Mouse (Mus musculus) midbrain, embryonic 15.5 days (tissue): ENCODE data around the gene Aplnr. TPM values are rescaled to one million over a fixed set of nuclear protein-coding genes. Genes with fewer than 3 reads are reported as not detected.

ENCODE experiments used
- ATAC-seq: fragments of 200-750 bp; cut with Nextera tagmentation; replicated peaks from 2 replicates; pipeline ENCODE4 v1.8.0; 2017; ENCODE audit warnings: moderate TSS enrichment
- H3K27ac ChIP-seq: fragments of 300-500 bp; sonication (generic); 2 replicates; pipeline ENCODE4 v1.5.1; 2015; ENCODE audit warnings: mild to moderate bottlenecking, inconsistent platforms
- H3K27me3 ChIP-seq: fragments of 300-500 bp; sonication (generic); replicated peaks from 2 replicates; pipeline ENCODE4 v1.6.1; 2015; ENCODE audit warnings: inconsistent platforms
- H3K36me3 ChIP-seq: fragments of 300-500 bp; sonication (generic); replicated peaks from 2 replicates; pipeline ENCODE4 v1.6.1; 2015; ENCODE audit warnings: inconsistent platforms
- H3K4me1 ChIP-seq: fragments of 300-500 bp; sonication (generic); 2 replicates; pipeline ENCODE4 v1.6.1; 2015; ENCODE audit warnings: inconsistent platforms
- H3K4me2 ChIP-seq: fragments of 300-500 bp; sonication (generic); 2 replicates; pipeline ENCODE4 v1.6.1; 2015; ENCODE audit warnings: inconsistent platforms, mild to moderate bottlenecking, moderate library complexity
- H3K4me3 ChIP-seq: fragments of 300-500 bp; sonication (generic); 2 replicates; pipeline ENCODE4 v1.5.1; 2015; ENCODE audit warnings: mild to moderate bottlenecking, inconsistent platforms
- H3K9ac ChIP-seq: fragments of 300-500 bp; sonication (generic); 2 replicates; pipeline ENCODE4 v1.6.1; 2015; ENCODE audit warnings: mild to moderate bottlenecking, inconsistent platforms
- H3K9me3 ChIP-seq: fragments of 300-500 bp; sonication (generic); 2 replicates; pipeline ENCODE4 v1.6.1; 2016; ENCODE audit warnings: inconsistent platforms
- WGBS: fragments of 180-500 bp; shearing (Covaris S2); methylation state at CpG from one replicate; pipeline ENCODE4 v1.1.7; 2015; ENCODE audit warnings: mixed read lengths; 5-methylcytosine and 5-hydroxymethylcytosine counted together
- polyA plus RNA-seq: library from polyadenylated mRNA; unstranded; fragments of >200 nt; fragmentation: Nextera tagmentation; extraction: Ambion mirVana; gene quantifications from 2 replicates; pipeline ENCODE4 v1.2.1, GENCODE M21; 2015

Gene Aplnr
- polyA plus RNA-seq, 1 experiment from 2014 or later, result 30.6 TPM

DNA sequence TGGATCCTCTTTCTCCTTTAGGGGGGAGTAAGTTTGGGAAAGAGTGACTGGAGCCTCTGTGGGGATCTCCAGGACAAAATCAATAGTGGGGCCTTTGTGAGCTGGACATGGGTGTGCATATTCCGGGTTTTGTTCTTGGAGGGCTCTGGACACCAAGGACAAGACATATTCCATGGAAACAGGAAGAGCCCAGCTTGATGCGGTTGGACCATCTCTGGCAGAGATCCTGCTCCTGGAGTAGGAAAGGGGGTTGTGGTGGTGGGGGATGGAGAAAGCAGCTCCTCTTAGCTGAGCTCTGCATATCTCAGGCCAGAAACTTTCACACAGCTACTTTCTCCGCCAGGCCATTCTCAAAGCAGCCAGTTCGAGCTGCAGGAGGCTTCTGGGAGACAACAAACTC is 3.4 kb downstream of the Aplnr start:
- WGBS, result 68% methylated on average over 4 of the region's 4 CpGs
- no peak overlapping the region for H3K4me2 ChIP-seq

DNA sequence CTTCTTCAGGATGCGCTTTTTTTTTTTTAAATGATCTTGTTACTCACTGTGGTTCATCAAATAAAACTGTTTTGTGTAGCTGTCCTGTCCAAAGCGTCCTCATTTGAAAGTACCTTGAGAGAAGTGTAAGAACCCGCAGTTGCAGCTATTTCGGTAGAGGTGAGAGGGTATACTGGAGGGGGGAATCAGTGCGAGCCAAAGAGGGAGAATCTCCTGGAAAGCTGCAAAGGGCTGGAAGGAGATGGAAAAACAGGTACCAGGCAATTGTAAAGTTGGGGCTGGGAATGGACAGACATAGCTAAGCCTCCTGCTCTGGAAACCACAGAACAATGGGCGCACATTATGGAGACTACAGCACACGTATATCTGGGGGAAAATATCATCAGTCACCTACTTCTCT is 3.8 kb downstream of the Aplnr start:
- H3K4me3 ChIP-seq, result no peak overlapping the region
- H3K4me1 ChIP-seq, result 0 out of 2 replicates have a peak, but pooled peaks cover 2% of the 10 kb centered on the region
- ATAC-seq, result no peak
- H3K36me3 ChIP-seq, result no peaks in the 10 kb centered on the region
- H3K9me3 ChIP-seq, result no peaks in the 10 kb centered on the region
- no peak overlapping the region for H3K27ac ChIP-seq
- 79% methylated on average over 7 of the region's 7 CpGs for WGBS
- no peak overlapping the region for H3K9ac ChIP-seq
- H3K27me3 ChIP-seq, result no peaks in the 10 kb centered on the region
- no peak overlapping the region for H3K4me2 ChIP-seq

More for the DNA sequence above, 3.4 kb downstream of the Aplnr start:
- 0 out of 2 replicates have a peak, but pooled peaks cover 2% of the 10 kb centered on the region for H3K4me1 ChIP-seq
- no peak overlapping the region for H3K27ac ChIP-seq
- ATAC-seq, result no peak
- H3K4me3 ChIP-seq, result no peak overlapping the region
- H3K36me3 ChIP-seq, result no peaks in the 10 kb centered on the region
- H3K27me3 ChIP-seq, result no peaks in the 10 kb centered on the region
- H3K9ac ChIP-seq, result no peak overlapping the region
- no peaks in the 10 kb centered on the region for H3K9me3 ChIP-seq

DNA sequence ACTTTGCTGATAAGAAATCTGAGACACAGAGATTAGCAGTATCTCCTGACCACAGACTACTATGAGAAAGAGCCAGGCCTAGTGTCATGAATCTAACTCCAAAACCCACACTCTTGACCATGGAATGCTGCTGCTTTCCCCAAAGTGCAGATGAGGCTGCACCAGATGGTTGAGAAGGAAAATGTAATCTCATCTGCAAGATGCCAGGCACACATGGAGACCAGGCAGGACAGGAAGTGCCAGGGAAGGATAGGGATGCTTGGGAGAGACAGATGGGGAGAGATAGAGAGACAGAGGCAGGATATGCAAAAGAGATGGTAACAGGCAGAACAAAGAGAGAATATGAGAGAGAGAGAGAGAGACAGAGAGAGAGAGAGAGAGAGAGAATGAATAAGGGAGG is 4.8 kb downstream of the Aplnr start:
- ATAC-seq, result no peak
- H3K27me3 ChIP-seq, result no peaks in the 10 kb centered on the region

DNA sequence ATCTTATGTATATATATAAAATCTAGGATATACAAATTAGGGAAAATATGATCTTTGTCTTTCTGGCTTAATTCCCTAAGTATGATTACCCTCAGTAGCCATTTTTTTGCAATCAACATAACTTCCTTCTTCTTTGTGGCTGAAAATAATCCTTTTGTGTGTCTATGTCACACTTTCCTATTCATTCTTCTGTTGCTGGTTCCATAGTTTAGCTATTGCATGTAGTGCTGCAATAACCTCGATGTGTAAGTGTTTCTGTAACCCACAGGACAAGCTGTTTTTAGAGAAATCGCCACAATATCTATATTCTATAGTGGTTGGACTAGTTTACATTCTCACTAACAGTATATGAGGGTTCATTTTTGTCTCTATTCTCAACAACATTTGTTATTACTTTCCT is 8.9 kb downstream of the Aplnr start:
- no peak for ATAC-seq
- no peaks in the 10 kb centered on the region for H3K9me3 ChIP-seq
- WGBS, result 89% methylated on average over 2 of the region's 2 CpGs

More for the DNA sequence above, 4.8 kb downstream of the Aplnr start:
- Histone ChIP-seq H3K27ac (no peak overlapping the region), H3K4me1 (0 out of 2 replicates have a peak, but pooled peaks cover 2% of the 10 kb centered on the region), H3K4me2 (no peak overlapping the region), H3K9me3 (no peaks in the 10 kb centered on the region), H3K9ac (no peak overlapping the region), H3K36me3 (no peaks in the 10 kb centered on the region), H3K4me3 (no peak overlapping the region)

DNA sequence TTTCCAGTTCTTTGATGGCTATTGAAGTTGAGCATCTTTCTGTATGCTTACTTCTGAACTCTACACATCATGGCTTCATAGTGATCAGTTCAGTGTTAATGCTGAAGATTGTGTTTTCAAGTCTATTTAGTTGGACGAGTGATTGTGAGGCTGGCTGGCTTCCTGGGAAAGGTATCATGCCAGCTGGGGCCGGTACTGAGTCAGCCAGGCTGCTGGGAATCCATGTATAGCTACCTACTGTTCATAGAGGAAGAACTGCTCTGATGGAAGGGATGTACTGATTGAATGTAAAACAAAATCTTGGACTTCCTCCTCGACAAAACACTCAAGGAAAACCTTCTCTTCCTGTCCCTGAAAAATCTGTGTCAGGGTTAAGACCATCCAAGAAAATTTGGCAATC is 9.3 kb downstream of the Aplnr start:
- no peaks in the 10 kb centered on the region for H3K36me3 ChIP-seq
- ATAC-seq, result no peak
- 75% methylated on average over 3 of the region's 3 CpGs for WGBS
- no peak overlapping the region for H3K4me2 ChIP-seq
- H3K4me3 ChIP-seq, result no peak overlapping the region
- no peaks in the 10 kb centered on the region for H3K4me1 ChIP-seq
- H3K27ac ChIP-seq, result no peak overlapping the region
- H3K9me3 ChIP-seq, result no peaks in the 10 kb centered on the region
- H3K9ac ChIP-seq, result no peak overlapping the region
- H3K27me3 ChIP-seq, result no peaks in the 10 kb centered on the region

More for the DNA sequence above, 8.9 kb downstream of the Aplnr start:
- no peaks in the 10 kb centered on the region for H3K4me1 ChIP-seq
- no peak overlapping the region for H3K4me3 ChIP-seq
- no peaks in the 10 kb centered on the region for H3K27me3 ChIP-seq
- H3K4me2 ChIP-seq, result no peak overlapping the region
- H3K9ac ChIP-seq, result no peak overlapping the region
- no peak overlapping the region for H3K27ac ChIP-seq
- no peaks in the 10 kb centered on the region for H3K36me3 ChIP-seq

DNA sequence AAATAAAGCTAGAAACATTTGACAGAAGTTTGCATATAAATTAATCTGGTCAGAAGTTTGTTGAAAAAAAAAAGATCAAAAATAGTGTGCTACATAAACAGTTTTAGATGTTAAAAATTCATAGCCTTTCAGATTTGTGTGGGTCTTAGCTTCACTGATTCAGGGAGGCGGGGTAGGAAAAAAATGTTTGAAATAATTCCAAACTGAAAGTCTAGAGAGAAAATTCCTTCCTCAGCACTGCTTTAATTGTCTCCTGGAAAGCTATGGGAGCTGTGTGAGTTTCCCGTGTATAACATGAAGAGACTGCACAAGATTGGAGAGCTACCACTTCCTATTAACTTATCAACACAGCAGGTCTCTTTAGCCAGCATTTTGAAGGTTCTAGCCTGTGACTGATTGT is 11.5 kb downstream of the Aplnr start:
- H3K4me3 ChIP-seq, result no peak overlapping the region
- no peaks in the 10 kb centered on the region for H3K9me3 ChIP-seq
- H3K36me3 ChIP-seq, result no peaks in the 10 kb centered on the region
- 85% methylated on average over 2 of the region's 2 CpGs for WGBS
- H3K4me2 ChIP-seq, result no peak overlapping the region
- H3K27me3 ChIP-seq, result no peaks in the 10 kb centered on the region
- no peak overlapping the region for H3K27ac ChIP-seq
- ATAC-seq, result no peak
- H3K4me1 ChIP-seq, result no peaks in the 10 kb centered on the region
- H3K9ac ChIP-seq, result no peak overlapping the region

DNA sequence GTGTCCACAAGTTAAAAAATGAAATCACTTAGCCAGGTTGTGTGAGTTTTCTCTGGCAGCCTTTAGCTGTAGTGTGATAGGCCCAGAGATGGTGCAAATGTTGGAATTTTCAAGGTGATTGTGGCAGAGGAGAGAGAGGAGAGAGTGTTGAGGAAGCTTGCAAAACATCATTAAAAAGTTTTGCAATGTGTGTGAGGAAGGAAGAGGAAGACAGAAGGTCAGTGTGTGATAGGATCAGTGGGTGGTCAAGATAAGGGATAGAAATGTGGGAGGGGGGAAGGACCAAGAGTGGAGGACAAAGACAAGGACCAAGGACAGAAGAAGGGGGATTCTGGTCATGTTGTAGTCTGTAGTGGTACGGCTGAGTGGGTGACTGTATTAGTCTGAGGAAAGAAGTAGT is 14.3 kb downstream of the Aplnr start:
- Histone ChIP-seq H3K4me2 (no peak overlapping the region), H3K9me3 (no peaks in the 10 kb centered on the region), H3K27ac (no peak overlapping the region), H3K27me3 (no peaks in the 10 kb centered on the region), H3K36me3 (no peaks in the 10 kb centered on the region), H3K4me1 (no peaks in the 10 kb centered on the region), H3K4me3 (no peak overlapping the region), H3K9ac (no peak overlapping the region)
- 78% methylated on average over 1 of the region's 1 CpGs for WGBS
- no peak for ATAC-seq

DNA sequence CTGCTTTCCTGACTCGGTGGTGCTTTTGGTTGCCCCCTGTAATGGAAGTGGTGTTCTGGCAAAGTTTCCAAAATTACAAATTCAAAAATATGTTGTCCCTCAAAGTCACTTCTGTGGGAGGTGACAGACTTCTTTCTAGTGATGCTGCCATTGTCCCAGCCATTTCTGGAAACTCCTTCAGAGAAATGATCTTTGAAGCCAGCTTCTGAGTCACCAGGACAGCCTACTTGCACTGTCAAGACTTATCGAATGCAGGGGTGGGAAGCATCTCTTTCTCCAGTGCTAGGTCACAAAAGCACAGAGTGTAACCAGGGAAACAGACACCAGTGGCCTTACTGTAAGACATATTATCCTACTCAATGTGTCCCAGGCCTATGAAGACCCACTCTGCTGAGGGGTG is 15.2 kb downstream of the Aplnr start:
- Histone ChIP-seq H3K4me3 (no peak overlapping the region), H3K27me3 (no peaks in the 10 kb centered on the region), H3K9ac (no peak overlapping the region), H3K4me2 (no peak overlapping the region), H3K27ac (no peak overlapping the region), H3K36me3 (no peaks in the 10 kb centered on the region), H3K9me3 (no peaks in the 10 kb centered on the region), H3K4me1 (no peaks in the 10 kb centered on the region)
- WGBS, result 90% methylated on average over 2 of the region's 2 CpGs
- no peak for ATAC-seq

DNA sequence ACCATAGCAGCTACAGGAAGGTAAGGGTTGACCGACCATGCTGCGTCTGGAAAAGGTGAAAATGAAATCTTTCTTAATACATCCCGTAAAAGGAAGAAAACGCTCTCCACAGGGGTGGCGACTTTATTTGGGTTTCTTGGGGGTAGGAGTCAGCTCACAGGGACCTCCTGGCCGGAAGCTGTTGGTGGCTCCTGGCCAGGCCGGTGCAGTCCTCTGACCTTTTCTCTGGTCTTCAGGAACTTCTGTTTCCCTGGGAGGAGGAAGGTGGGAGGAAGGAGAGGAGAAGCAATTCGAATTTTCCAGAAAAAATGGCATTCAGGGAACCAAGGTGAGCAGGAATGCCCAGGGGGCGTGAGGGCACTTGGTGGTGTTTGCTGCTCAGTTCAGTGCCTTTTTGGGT is 19.3 kb downstream of the Aplnr start:
- no peak overlapping the region for H3K27ac ChIP-seq

DNA sequence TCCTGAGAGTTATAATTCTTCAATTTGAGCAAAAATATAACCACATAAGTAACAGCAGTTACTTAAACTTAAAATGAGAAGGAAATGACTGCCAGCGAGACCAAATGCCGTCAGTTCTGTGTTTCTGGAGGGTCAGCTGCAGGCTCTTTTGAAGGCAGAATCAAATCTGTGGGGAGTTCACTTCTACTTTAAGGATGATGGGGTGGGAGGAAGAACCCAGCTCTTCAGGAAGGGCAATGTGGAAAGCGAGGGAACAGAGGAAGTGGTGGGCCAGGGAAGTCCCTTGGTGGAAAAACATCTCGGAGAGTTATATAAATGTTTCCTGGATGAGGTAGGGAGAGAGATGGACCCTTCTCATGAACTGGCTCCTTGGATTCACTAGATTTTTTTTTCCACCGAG is 20.1 kb downstream of the Aplnr start:
- ATAC-seq, result no peak
- peaks cover 6% of the 10 kb centered on the region for H3K4me1 ChIP-seq
- no peaks in the 10 kb centered on the region for H3K27me3 ChIP-seq
- 89% methylated on average over 5 of the region's 5 CpGs for whole genome bisulfite sequencing
- H3K4me2 ChIP-seq, result no peak overlapping the region
- no peaks in the 10 kb centered on the region for H3K36me3 ChIP-seq
- no peak overlapping the region for H3K9ac ChIP-seq
- H3K9me3 ChIP-seq, result no peaks in the 10 kb centered on the region
- H3K4me3 ChIP-seq, result no peak overlapping the region
- H3K27ac ChIP-seq, result no peak overlapping the region

More for the DNA sequence above, 19.3 kb downstream of the Aplnr start:
- H3K9ac ChIP-seq, result no peak overlapping the region
- H3K9me3 ChIP-seq, result no peaks in the 10 kb centered on the region
- H3K36me3 ChIP-seq, result no peaks in the 10 kb centered on the region
- WGBS, result 80% methylated on average over 9 of the region's 9 CpGs
- H3K4me1 ChIP-seq, result no peaks in the 10 kb centered on the region
- no peaks in the 10 kb centered on the region for H3K27me3 ChIP-seq
- no peak overlapping the region for H3K4me2 ChIP-seq
- no peak for ATAC-seq
- H3K4me3 ChIP-seq, result no peak overlapping the region

DNA sequence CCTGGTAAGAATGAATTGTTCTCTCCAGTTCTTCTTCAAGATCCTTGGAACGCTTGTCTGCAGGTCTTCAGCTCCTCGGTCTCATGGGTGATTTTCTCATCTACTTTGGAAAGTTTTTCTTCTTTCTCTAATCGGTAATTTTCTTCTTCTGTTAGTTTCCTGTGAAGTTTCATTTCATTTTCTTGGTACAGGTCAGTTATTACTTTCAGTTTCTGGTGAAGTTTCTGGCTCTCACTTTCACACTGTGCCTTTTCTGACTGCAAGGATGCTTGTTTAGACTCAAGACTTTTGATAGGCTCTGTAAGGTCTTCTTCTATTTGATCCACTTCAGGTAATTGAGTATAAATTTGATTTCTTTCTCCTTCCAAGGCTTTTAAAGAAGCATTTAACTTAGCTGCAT is 21.4 kb downstream of the Aplnr start:
- no peak for ATAC-seq
- Histone ChIP-seq H3K27ac (no peak overlapping the region), H3K4me3 (no peak overlapping the region), H3K36me3 (no peaks in the 10 kb centered on the region), H3K4me2 (no peak overlapping the region), H3K4me1 (peaks cover 13% of the 10 kb centered on the region), H3K9ac (no peak overlapping the region), H3K9me3 (no peaks in the 10 kb centered on the region), H3K27me3 (no peaks in the 10 kb centered on the region)
- WGBS, result 93% methylated on average over 3 of the region's 3 CpGs

DNA sequence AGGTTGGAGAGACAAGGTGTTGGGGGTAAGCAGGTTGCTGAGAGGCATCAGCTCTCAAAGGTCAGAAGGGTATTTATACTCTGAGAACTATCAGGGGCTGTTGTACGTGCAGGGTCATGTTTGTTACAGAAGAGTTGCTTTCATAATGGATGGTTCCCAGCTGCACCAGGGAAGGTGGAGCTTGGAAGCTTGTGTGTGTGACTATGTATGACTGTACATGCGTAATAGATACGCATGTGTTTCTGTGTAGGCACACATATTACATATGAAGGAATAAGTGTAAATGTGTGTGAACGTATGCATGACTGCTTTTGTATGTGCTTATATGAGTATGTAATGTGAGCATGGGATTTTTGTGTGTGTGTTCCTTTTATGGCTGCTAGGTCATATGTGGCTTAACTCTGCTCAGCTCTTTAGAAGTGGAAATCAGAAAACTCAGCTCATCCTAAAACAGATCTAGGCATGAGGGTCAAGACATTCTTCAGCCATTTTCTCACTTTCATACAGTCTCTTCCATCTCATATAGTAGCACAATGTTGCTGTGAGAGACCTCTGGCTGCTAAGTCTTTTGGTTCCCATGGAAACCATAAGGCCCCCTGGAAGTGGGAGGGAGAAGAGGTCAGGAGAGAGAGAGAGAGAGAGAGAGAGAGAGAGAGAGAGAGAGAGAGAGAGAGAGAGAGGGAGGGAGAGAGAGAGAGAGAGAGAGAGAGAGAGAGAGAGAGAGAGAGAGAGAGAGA is 25.0 kb downstream of the Aplnr start:
- peak overlapping the region; percentile 62; the same call in 1 of the 2 replicates for H3K27ac ChIP-seq
- ATAC-seq, result peak; percentile 89
- H3K4me2 ChIP-seq, result no peak overlapping the region
- 77% methylated on average over 4 of the region's 4 CpGs for WGBS
- no peak overlapping the region for H3K4me3 ChIP-seq
- peaks cover 13% of the 10 kb centered on the region for H3K4me1 ChIP-seq
- H3K27me3 ChIP-seq, result no peaks in the 10 kb centered on the region
- H3K9me3 ChIP-seq, result no peaks in the 10 kb centered on the region
- no peaks in the 10 kb centered on the region for H3K36me3 ChIP-seq
- H3K9ac ChIP-seq, result no peak overlapping the region

DNA sequence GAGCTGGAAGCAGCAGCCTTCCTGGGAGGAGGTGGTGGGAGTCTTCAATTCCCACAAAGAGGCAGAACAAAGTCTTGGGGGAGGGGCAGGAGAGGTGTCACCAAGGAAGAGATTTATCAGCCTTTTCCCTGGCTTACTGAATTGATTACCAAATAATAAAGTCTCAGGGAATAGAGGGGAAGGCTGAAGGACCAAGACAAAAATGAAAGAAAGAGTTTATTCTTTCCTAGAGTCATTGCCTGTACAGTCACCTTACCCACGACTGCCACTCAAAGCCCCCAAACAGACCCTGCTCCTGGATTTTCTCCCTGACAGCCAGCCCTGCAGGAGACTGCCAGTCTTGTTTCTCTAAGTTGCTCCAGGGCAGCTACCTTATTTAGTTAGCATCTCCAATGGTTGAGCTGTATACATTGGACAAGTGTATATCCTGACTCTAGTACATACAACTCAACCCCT is 25.6 kb downstream of the Aplnr start:
- H3K36me3 ChIP-seq, result no peaks in the 10 kb centered on the region
- peak; percentile 81 for ATAC-seq
- peaks cover 13% of the 10 kb centered on the region for H3K4me1 ChIP-seq
- no peaks in the 10 kb centered on the region for H3K27me3 ChIP-seq
- H3K27ac ChIP-seq, result peak overlapping the region; percentile 62
- H3K4me3 ChIP-seq, result no peak overlapping the region
- WGBS, result 0% methylated on average over 1 of the region's 1 CpGs
- H3K9me3 ChIP-seq, result no peaks in the 10 kb centered on the region
- H3K9ac ChIP-seq, result no peak overlapping the region
- H3K4me2 ChIP-seq, result no peak overlapping the region
